Mouse (Mus musculus): ENCODE measurements around the gene Ndufb5. TPM values are rescaled to one million over a fixed set of nuclear protein-coding genes. Genes with fewer than 3 reads are reported as not detected.
"Not testable (repeated sequence)": the region's sequence is repeated elsewhere in the genome, so short reads cannot be mapped to it uniquely, and the experiment has no call there.

The Ndufb5 gene
- 100 to 1,000 TPM; 359 to 426 TPM for total RNA-seq (2021)
- long read RNA-seq, experiment 1, transcript Ndufb5-204 (6 exons, 1,079 nt): major isoform, 82 of 86 reads
- long read RNA-seq, experiment 1, partial matches to known transcripts: 2 of 86 reads
- long read RNA-seq, experiment 1, other reads (novel, unspliced or antisense): 2 of 86 reads
- long read RNA-seq, experiment 2, transcript Ndufb5-204 (6 exons, 1,079 nt): major isoform, 297 of 309 reads
- long read RNA-seq, experiment 2, partial matches to known transcripts: 1 of 309 reads
- long read RNA-seq, experiment 2, other reads (novel, unspliced or antisense): 6 of 309 reads

DNA sequence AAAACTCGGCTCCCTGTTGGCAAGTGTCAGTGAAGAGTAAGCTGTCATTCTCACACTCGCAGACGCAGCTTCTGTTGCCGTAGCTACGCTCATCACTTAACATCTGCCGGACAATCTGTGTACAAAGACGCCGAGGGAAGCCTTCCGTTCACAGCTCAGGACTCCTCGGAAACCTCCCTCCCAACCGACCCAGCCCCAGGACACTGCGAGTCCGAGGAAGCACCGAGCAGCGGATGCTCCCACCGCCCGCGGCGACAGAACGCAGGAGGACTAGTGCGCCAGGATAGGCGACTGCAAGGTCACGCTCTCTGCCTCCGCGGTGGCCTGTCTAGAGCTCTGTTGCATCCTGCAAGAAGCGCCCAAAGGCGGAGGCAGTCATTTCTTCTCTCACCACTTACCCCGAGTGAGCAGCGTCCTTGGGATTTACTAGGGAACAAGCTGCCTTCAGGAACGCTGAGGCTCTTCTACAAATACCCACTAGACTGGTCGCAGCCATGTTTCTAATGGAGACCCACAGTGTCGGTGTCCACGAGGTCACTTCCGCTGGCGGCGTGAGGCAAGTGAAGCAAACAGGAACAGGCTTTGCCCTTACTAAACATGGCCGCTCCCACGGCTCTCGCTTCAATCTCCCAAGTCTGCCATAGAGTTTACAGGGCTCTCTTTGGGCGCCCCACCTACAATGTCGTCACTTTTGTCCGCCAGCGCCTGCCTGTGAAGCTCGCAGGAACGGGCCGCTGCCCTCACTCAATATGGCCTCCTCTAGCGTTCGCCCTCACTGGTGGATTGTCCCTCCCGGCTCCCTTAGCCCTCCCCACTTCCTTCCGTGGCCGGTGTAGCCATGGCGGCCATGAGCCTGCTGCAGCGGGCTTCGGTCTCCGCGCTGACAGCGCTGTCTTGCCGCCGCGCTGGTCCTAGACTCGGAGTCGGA, at the start of gene Ndufb5:
Ndufb5 (plus strand) TSS at position 747 of the 928 bp plus-strand sequence.
- peak; percentile 94 to 95 for DNase-seq (ENCODE audit: low spot score in 2 of 2)

DNA sequence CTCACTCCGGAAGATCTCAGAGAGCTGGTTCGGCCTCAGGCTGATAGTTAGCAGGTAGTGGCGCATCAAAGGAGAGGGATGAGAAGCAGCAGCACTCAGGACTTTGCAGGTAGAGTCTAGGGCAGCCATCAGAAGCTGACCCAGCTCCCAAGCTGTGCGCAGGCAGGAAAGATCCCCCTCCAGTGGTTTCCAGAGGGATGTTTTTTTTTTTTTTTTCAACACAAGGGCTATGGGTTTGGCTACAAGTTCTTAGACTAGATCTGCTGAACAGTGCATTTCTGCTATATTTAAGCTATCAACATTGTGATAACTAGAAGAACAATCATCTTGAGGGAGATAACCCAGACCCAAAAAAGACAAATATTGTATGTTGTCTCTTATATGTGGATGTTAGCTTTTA, 49.6 kb upstream of the Ndufb5 start:
- no peak for DNase-seq (ENCODE audit: low spot score in 2 of 2)

DNA sequence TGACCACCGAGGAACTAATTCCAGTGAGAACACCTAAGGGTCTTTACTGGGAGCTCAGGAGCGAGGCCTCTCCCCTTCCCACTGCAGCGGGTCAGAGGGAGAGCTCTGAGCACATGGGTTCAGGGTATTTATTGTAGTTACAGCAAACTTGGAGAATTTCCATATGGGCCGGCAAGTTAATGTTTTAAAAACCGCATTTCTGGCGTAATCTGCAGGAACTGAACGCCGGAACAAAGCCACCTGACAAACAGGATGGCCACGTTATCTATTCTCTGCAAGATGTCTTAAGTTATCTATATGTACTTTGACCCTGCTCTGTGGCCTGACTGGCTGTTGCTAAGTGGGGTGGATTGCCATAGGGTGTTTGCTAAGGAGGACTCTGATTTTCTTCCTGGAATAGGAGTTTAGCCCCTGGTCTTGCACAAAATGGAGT, 47.2 kb upstream of the Ndufb5 start:
- DNase-seq (ENCODE audit: low spot score in 2 of 2): no peak

DNA sequence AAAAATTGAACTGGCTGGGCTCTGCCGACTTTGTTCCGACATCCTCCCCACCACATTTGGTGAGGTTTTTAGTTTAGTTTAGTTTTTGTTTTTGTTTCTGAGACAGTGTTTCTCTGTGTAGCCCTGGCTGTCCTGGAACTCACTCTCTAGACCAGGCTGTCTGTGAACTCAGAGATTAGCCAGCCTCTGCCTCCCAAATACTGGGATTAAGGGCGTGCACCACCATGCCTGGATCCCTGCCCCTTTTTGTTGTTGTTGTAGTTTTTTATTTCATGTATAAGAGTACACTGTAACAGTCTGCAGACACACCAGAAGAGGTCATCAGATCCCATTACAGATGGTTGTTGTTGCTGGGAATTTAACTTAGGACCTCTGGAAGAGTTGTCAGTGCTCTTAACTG, 46.8 kb upstream of the Ndufb5 start:
- DNase-seq (ENCODE audit: low spot score in 2 of 2): no peak

DNA sequence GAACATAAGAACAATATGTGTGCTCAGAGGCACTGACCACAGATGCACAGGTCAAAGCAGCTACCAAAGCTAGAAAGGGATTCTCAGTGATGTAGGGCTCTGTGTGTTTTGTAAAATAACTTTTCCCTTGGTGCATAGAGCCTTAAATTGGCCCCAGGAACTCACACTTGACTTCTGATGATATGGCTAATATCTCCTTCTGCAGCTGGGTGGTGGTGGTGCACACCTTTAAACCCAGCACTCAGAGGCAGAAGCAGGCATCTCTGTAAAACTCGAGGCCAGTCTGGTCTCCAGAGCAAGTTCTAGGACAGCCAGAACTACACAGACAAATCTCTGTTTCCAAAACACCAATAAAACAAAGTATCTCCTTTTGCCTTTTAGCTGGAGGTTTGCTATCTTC, 45.9 kb upstream of the Ndufb5 start:
- DNase-seq (ENCODE audit: low spot score in 2 of 2): no peak

DNA sequence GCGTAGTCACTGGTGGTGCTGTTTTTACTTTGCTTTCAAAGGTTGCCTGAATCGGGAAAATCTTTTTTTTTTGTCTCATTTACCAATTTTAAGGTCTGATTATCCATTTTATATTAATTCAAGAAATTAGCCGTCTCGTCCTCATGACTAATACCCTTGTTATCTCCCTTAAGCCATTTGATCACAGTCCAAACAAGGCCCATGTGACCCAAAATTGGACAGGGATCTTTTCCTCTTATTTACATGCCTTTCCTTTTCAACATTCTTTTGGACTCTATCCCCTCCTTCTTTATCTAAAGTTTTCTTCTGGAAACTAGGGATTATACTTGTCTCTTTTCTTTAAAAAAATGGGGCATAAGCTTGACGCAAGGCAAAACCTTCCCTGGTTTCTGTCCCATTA, 44.9 kb upstream of the Ndufb5 start:
- no peak for DNase-seq (ENCODE audit: low spot score in 2 of 2)

DNA sequence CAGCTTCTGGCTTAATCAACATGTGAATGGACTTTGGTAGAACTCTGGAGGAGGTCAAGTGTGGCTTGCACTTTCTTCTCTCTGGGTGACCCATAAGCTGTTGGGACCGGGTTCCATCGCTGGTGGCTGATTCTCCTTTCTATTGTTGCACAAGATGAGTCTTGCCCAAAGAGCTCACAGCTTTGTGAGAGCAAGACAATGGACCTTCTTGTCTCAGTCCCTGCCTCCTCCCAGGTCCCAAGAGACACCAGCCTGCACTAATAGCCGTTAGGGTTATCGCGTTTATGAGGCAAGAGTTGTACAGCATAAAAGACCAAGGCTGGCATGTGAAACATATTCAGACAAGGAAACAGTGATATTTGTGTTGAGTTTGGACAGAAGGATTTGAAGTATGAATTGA, 42.6 kb upstream of the Ndufb5 start:
- DNase-seq (ENCODE audit: low spot score in 2 of 2): no peak

DNA sequence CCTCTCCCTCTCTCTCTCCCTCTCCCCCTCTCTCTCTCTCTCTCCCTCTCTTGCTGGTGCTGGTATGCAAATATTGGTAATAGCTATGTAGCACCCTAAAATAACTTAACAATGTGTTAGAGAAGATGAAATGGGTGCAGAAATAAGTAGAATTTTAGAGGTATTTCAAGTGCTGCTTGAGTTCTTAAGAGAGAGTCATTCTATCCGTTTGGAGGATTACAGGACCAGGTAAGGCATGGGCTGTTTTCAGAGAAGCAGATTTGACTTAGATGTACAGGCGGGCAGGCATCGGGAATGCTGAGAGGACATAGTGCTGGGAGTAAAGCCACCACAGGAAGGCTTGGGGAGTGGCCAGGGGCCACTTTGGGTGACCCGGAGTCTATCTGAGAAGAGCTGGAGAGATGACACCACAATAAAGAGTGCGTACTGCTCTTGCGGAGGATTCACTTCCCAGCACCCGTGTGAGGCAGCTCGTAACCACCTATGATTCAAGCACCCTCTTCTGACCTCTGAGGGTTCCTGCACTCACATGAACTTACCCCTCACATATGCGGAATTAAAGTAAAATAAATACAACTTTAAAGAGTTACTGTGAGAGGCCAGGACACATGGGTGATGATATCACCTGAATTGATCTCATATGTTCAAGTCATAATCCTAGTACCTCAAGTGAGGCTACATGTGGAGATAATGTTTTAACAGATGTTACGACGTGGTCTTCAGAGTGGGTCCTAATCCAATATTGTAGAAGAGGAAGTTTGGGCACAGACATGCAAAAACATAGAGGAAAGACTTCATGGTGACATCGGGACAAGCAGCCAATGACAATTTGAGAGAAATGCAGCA, 41.8 kb upstream of the Ndufb5 start:
- no peak for DNase-seq (ENCODE audit: low spot score in 2 of 2)

DNA sequence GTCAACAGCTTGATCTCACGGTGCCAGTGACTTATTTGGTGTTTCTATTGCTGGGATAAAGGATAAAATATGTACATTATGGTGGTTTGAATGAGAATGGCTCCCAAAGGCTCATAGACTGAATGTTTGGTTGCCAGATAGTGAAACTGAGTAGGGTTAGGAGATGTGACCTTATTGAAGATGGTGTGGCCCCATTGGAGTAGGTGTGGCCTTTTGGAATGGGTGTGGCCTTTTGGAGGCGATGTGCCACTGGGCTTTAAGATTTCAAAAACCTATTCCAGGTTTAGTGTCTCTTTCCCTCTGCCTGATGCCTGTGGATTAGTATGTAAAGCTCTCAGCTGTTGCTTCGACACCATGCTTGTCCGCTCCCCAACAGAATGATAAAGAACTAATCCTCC, 41.2 kb upstream of the Ndufb5 start:
- no peak for DNase-seq (ENCODE audit: low spot score in 2 of 2)

DNA sequence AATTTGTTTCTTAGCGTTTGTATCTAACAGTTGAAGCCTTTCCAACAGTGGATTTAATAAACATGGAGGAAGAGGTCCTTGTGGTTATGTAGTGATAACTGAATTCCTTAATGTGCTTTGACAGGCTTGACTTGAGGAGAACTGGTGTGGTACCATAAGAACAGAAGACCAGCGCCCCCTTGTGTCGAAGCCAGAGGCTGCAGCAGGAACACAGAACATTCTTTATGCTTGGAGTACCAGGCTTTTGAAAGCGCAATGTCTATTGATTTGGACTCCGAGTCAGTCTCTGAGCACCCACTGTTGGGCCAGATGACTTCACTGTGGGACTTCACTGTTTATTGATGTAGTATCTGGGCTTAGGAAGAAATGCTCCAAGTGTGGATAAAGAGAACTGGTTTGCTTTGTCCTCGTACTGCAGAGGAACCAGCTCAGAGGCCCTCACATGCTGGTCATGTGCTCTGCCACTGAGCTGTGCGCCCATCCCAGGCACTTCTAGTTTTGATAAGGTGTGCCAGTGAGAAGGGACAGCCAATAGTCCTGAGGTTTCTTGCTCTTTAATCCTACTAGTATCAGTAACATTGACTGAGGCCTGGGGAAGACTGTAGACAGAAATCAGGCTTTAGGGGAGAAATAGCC, 38.4 kb upstream of the Ndufb5 start:
- DNase-seq (ENCODE audit: low spot score in 2 of 2): peak; percentile 88 to 90

DNA sequence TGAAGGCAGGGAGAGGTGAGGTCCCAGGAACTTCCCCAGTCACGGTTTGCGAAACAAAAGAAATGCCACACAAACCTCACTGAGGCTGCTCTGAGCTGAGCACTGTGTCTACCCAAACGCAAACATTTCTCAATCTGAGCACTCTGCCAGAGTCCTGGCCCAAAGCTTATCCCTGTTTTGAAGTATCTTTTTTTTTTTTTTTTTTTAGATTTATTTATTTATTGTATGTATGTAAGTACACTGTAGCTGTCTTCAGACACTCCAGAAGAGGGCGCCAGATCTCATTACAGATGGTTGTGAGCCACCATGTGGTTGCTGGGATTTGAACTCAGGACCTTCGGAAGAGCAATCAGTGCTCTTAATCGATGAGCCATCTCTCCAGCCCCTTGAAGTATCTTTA, 32.8 kb upstream of the Ndufb5 start:
- DNase-seq (ENCODE audit: low spot score in 2 of 2): not testable (repeated sequence)

DNA sequence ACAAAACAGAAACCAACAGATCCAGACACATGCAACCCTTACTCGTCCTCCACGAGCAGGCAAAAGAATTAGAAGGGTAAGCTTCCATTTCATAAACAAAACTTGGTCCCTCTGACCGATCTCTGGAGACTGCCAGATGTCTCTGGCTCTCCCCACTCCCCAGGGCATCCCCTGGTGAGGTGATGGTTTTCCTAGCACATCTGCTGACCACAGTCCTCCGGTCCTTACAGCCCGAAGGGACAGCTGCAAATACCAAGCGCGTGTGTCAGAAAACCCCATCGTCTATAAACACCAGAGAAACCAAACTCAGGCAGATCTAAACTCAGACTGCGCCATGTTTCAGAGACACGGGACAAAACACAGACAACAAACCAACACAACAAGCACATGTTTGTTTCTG, 32.2 kb upstream of the Ndufb5 start:
- not testable (repeated sequence) for DNase-seq (ENCODE audit: low spot score in 2 of 2)

DNA sequence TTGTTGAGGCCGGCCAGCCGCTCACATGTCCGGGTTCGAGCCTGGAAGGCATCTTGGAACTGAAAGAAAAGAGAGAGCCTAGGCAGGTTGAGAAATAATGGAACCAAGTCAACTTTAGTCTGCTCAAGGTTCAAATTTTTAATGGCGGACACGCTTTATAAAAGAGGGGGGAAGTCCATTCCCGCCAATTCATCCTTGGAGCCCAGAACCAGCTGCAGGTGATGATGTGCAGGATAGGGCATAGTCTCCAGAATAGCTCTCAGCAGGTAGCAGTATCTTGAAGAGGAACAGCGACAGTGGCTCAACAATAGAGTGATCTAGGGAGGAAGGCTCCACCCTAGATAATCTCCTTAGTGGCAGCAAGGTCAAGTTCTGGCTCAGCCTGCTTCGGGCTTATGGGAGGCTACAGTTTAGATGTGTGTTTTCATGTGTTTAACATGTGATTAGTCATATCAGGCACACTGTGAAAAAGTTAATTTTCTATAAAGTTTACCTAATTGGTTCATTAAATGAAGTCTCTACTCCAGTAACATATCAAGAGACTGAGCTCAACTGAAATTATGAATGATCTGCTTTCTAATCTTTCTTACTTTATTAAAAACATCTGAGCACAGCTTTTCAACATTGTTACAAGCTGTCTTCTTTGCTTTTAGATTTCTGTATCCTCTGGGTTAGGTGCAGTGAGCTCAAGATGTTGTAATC, 31.0 kb upstream of the Ndufb5 start, which contains the start of gene Actl6a:
Actl6a (plus strand) TSS at position 652 of the 702 bp plus-strand sequence.
- not testable (repeated sequence) for DNase-seq (ENCODE audit: low spot score in 2 of 2)

DNA sequence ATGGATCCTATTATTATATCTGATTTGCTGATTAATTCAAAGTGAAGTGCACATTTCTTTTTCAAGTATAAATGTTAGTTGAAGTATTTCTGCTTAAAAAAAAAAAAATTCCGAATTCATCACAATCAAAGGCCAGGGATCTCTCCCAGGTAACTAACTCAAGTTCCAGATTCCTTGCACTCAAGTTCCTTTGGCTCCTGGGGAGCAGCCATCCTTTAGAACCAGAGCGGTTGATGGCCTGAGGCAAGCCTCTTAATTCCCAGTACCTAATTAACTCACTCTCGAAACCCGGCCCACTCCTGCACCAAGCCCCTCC, 28.8 kb upstream of the Ndufb5 start:
- no peak for DNase-seq (ENCODE audit: low spot score in 2 of 2)

DNA sequence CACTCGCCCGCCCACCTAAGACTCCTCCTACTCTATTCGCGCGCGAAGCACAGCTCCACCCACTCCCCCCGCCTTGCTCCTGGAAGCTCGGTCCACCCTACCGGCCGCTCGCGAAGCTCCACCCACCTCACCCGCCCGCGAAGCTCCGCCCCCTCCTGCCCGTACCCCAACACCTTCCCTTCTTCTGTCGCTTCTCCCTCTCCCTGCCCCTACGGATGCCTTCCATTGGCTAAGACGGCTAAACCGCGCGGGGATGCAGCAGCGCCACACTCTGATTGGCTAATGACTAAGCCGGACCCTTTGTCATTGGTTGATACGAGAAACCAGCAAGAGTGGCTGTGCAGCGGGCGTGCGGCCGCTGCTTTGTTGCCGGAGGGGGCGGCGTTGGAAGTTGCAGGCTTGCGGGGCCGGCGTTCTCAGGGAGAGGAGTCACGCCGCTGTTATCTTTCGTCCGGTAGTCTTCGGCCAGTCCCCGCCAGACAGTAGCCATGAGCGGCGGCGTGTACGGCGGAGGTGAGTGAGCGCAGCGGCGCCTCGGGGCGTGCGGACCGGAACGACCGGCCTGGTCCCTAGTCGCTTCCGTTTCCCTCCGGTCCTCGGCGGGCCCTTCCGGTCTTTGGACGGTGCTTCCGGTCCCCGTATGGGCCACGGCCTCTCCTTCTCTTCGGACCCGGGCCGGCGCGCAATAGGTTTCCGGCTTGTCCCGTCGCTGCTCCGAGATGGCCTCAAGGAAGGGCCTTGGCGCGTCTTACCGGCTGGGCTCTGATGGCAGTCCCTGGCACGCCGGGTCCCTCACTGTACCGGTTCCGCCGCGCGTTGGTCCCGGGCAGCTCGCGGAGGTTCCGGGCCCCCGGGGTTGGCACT, 28.2 kb upstream of the Ndufb5 start:
- DNase-seq (ENCODE audit: low spot score in 2 of 2): peak; percentile 94 to 95

DNA sequence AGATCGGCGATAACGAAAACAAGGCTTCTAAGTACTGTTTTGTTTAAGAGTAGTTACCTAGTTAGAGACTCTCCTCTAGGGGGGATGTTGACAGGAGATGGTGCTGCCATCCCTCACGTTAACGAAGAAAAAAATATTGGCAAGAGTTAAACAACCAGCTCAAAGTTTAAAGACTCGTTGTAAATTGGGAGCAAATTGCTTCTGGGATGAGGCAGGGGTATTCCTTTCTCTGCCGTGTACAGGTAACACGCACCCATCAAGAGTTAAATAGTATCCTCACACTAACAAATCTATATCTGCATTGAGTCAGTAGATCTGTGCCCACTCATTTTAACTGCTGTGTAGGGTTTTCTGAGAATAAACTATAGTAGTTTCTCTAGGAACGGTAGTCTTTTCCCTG, 27.4 kb upstream of the Ndufb5 start:
- DNase-seq (ENCODE audit: low spot score in 2 of 2): no peak

DNA sequence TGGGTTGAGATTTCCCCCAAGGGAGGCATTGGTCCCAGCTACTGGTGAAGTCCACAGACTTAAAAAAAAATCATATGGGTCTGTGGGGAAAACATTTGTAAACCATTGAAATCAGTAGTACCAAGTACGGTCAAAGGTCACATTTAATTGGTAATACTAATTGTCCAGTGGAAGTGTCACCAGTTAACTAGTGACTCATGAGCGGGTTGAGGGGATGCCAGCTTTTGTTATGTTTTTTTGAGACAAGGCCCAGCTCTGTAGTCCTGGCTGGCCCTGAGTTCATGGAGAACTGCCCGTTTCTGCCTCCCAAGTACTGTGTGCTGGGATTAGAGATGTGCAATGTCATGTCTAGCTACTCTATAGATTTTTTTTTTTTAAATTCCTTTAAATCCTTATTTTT, 23.1 kb upstream of the Ndufb5 start:
- no peak for DNase-seq (ENCODE audit: low spot score in 2 of 2)

DNA sequence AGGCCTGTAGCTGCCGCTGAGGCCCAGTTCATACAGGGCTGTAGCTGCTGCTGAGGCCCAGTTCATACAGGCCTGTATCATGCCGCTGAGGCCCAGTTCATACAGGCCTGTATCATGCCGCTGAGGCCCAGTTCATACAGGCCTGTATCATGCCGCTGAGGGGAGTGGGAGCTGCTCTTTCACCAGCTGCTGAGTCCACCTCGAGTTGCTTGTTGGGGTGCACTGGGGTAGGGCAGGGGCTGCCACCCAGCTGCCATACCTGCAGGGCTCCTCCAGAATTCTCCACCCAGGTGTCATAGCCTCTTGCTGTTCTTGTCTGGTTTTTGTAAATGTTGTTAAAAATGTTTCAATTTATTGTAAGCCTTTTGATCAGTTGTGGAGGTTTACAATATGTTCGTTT, 19.4 kb upstream of the Ndufb5 start:
- DNase-seq (ENCODE audit: low spot score in 2 of 2): not testable (repeated sequence)

DNA sequence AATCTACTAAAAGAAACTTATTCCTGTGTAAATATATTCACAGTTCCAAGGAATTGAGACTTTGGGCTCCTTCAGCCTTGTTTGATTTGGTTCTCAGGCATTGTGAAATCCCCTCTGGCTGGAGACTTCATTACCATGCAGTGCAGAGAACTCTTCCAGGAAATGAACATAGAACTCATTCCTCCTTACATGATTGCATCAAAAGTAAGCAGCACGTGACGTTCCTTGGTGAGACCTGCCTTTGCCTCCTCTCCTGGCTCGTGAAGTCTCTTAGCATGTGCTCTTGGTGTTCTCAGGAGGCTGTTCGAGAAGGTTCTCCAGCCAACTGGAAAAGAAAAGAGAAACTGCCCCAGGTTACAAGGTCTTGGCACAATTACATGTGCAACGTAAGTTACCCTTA, 18.5 kb upstream of the Ndufb5 start:
- DNase-seq (ENCODE audit: low spot score in 2 of 2): no peak

Measured in adrenal gland, adult 18-20 months (tissue).